Mouse (Mus musculus) MEL (cell line): ENCODE data around the gene Gm28042.

Experiments
- GATA1 ChIP-seq: IDR thresholded peaks from 2 replicates; pipeline ENCODE4 v1.6.1; 2011; ENCODE audit warnings: low read depth, low read length, improper control_type of control experiment
- HCFC1 ChIP-seq: IDR thresholded peaks from 2 replicates; pipeline ENCODE4 v1.6.1; 2012; ENCODE audit warnings: low read depth, mild to moderate bottlenecking, inconsistent platforms, low read length, improper control_type of control experiment, moderate library complexity
- POLR2A ChIP-seq, 2 experiments: IDR thresholded peaks; 2 replicates each; pipeline ENCODE4 v1.6.1; 2011 to 2012; ENCODE audit warnings: low read length in 2 of 2, mild to moderate bottlenecking in 2 of 2, control low read depth in 1 of 2, improper control_type of control experiment in 1 of 2, low read depth in 1 of 2, moderate library complexity in 1 of 2; ENCODE audit not compliant: control insufficient read depth in 1 of 2, insufficient read depth in 1 of 2, poor library complexity in 1 of 2
- ZMIZ1 ChIP-seq: IDR thresholded peaks from 2 replicates; pipeline ENCODE4 v1.6.1; 2012; ENCODE audit warnings: low read depth, mild to moderate bottlenecking, inconsistent platforms, low read length, improper control_type of control experiment, moderate library complexity

DNA sequence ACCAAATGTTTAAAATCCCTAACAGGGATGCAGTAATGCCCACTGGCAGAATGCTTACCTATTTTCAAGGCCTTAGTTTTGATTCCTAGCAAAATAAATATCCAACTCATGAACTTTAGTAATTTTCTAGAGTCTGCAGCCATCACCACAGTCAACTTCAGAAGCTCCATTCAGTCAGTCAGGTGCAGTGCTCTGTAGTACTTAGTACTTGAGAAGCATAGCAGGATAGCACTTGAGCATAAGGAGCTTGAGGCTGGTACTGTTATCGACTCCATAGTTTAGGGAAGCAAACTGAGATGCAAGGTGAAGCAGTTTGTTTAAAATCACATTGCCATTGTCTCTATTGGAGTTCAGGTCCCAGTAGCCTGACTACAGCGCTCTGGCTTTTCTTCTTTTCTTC, 27.6 kb upstream of the Gm28042 start:
- TF ChIP-seq HCFC1 = no peak
- no peak for TF ChIP-seq GATA1
- no peak for TF ChIP-seq ZMIZ1
- TF ChIP-seq POLR2A (IDR thresholded peaks at IDR 0.05; ENCODE audit: control insufficient read depth in 1 of 2, insufficient read depth in 1 of 2, low read depth in 1 of 2, low read length in 2 of 2, poor library complexity in 1 of 2) = no peak
